Comparison of ENCODE assay signal across 22 mouse cellular contexts in the genomic region with DNA sequence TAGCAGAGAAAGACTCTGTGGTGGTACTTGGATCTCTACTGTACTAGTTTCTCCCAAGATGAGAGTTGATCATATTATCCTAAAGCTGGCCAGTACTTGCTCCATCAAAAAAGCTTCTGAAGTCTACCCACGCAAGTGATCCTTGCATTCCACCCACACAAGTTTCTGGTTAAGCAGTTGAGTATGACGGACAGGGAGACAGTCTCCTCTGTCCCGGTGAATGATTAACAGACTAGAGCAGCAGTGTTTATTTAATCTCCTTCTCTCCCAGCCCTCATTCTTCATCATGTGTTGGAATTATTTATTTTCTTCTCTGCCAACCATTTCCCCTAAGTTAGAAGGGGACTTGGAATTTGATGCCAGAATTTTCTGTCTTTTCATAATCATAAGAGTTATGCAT. TPM values are rescaled to one million over a fixed set of nuclear protein-coding genes. Genes with fewer than 3 reads are reported as not detected.
DNase-seq lines count a peak whose midpoint lies in the region; ATAC-seq and TF ChIP-seq lines count a peak whose summit lies in the region.
"Had no signal": no experiment of that assay in that cellular context is flagged by ENCODE, and none has a peak within 500 bp of the region (broad histone marks: within the 10 kb centered on the region; RNA-seq: fewer than 3 reads in every experiment).

A gene (minus strand): TSS at position 179 of the 400 bp plus-strand sequence.

- H3K27ac ChIP-seq in liver, adult 2 months (replicated peaks; ENCODE audit: insufficient read depth, low read depth, low read length): peak within 1 kb of the TSS; percentile 75
- H3K27ac ChIP-seq: forebrain, embryonic 12.5 days; heart, embryonic 13.5 days; hindbrain, embryonic 15.5 days; liver, embryonic 13.5 days; midbrain, embryonic 10.5 days; neural tube, embryonic 12.5 days had no signal

- no peak for TF ChIP-seq POLR2A in liver, adult 2 months (IDR thresholded peaks at IDR 0.05; ENCODE audit: extremely low read depth, insufficient read depth, low read length)

- peaks cover 8% of the 10 kb centered on the region for H3K36me3 ChIP-seq in liver, adult 2 months (ENCODE audit: control insufficient read depth, insufficient read depth, low read length)
- H3K36me3 ChIP-seq: forebrain, embryonic 12.5 days; heart, embryonic 13.5 days; hindbrain, embryonic 15.5 days; liver, embryonic 13.5 days; midbrain, embryonic 10.5 days; neural tube, embryonic 12.5 days had no signal

- H3K79me2 ChIP-seq in liver, adult 2 months (ENCODE audit: control insufficient read depth, insufficient read depth, low read length): peaks cover 14% of the 10 kb centered on the region; the same call in 1 of the 2 replicates

- 16% methylated on average over 3 of the region's 3 CpGs for WGBS in liver, adult 2 months

- H3K27me3 ChIP-seq in liver, adult 2 months (ENCODE audit: control insufficient read depth, insufficient read depth, low read length): no peaks in the 10 kb centered on the region
- H3K27me3 ChIP-seq: forebrain, embryonic 12.5 days; heart, embryonic 13.5 days; hindbrain, embryonic 15.5 days; liver, embryonic 13.5 days; neural tube, embryonic 12.5 days had no signal

- ATAC-seq in erythroid progenitor cell, adult 5-6 weeks (replicated peaks; ENCODE audit: low FRiP score, poor library complexity, severe bottlenecking): no peak

- DNase-seq in liver, adult 2 months (ENCODE audit: extremely low read depth, low read depth, low spot score): peak; percentile 92
- no peak for DNase-seq in liver
- DNase-seq in kidney, adult 8-10 months: peak; percentile 2 to 37
- DNase-seq in kidney, postnatal 14 days: peak; percentile 27
- peak; percentile 27 for DNase-seq in yolk sac, embryonic 10.5 days (ENCODE audit: low spot score)
- no peak for DNase-seq in ovary, adult 18-20 months (ENCODE audit: low spot score)
- DNase-seq: cerebellum, adult 11 months; cerebellum, postnatal 25 days; gastrocnemius, postnatal 36 days; heart, postnatal 36 days; layer of hippocampus, postnatal 36 days; liver, embryonic 13.5 days; right cerebral cortex, postnatal 25 days had no signal

- peaks cover 24% of the 10 kb centered on the region for H3K4me1 ChIP-seq in liver, adult 2 months (ENCODE audit: control insufficient read depth, insufficient read depth, low read length)
- H3K4me1 ChIP-seq: forebrain, embryonic 12.5 days; heart, embryonic 13.5 days; hindbrain, embryonic 15.5 days; liver, embryonic 13.5 days; midbrain, embryonic 10.5 days; neural tube, embryonic 12.5 days had no signal

- peak within 1 kb of the TSS; percentile 83 for H3K4me3 ChIP-seq in liver, adult 2 months (ENCODE audit: insufficient read depth, low read depth, low read length)
- H3K4me3 ChIP-seq: forebrain, embryonic 12.5 days; heart, embryonic 13.5 days; hindbrain, embryonic 15.5 days; liver, embryonic 13.5 days; midbrain, embryonic 10.5 days; neural tube, embryonic 12.5 days had no signal

- peak within 1 kb of the TSS; percentile 84 for H3K9ac ChIP-seq in liver, adult 2 months (ENCODE audit: low read depth, low read length)
- H3K9ac ChIP-seq: forebrain, embryonic 12.5 days; heart, embryonic 13.5 days; hindbrain, embryonic 15.5 days; liver, embryonic 13.5 days; neural tube, embryonic 12.5 days had no signal

- no peak for TF ChIP-seq CTCF in liver, adult 2 months (IDR thresholded peaks at IDR 0.05; ENCODE audit: low read depth, low read length)

RNA-seq across cellular contexts. Expression of the gene that starts here (rescaled TPM):
- 368 and 394 TPM in 2 replicates for total RNA-seq in liver, adult 2 months (2014; rRNA removed)
- polyA plus RNA-seq in liver, adult 2 months (2012; rRNA removed): 151 and 182 TPM in 2 replicates
- not detected in 2 replicates for total RNA-seq in erythroid progenitor cell, adult 5-6 weeks (2015; ENCODE audit: low replicate concordance)
- not detected in 2 replicates for total RNA-seq in erythroid progenitor cell, adult 5-6 weeks (2017; ENCODE audit: low replicate concordance)
- total RNA-seq: ES-E14; gastrocnemius, postnatal 36 days; heart, postnatal 36 days; left cerebral cortex, postnatal 36 days; monocyte, adult 5-6 weeks had no signal
- polyA plus RNA-seq: forebrain, embryonic 12.5 days; heart, embryonic 13.5 days; hindbrain, embryonic 15.5 days; midbrain, embryonic 10.5 days; neural tube, embryonic 12.5 days had no signal

Comparison
In these comparisons a context has a peak if more than half of its experiments do, and no peak if none do; other contexts are left out.
1. RNA of the gene that starts here (total RNA-seq): 368 to 394 TPM in liver, adult 2 months; not detected in erythroid progenitor cell, adult 5-6 weeks; every median in the first group is over 100 times any median in the second.
2. DNase-seq: peak in liver, adult 2 months (single experiment), kidney, adult 8-10 months (2 of 2), kidney, postnatal 14 days (single experiment) and yolk sac, embryonic 10.5 days (single experiment); none in liver (single experiment) and ovary, adult 18-20 months (single experiment).